Mouse (Mus musculus): ENCODE measurements around the gene Pigq.

Pigq gene

GRCm38 (mm10) chr17:25958771-25959494, 14.2 kb upstream of the Pigq start:
- no peak for DNase-seq (ENCODE audit: low spot score)

- no peak for DNase-seq (ENCODE audit: low spot score)
Observed at GRCm38 (mm10) chr17:25957586-25958051, 12.9 kb upstream of the Pigq start.

GRCm38 (mm10) chr17:25956631-25957030, 11.9 kb upstream of the Pigq start:
- DNase-seq (ENCODE audit: low spot score), result no peak

GRCm38 (mm10) chr17:25956201-25956600, 11.5 kb upstream of the Pigq start:
- DNase-seq (ENCODE audit: low spot score), result no peak

- DNase-seq (ENCODE audit: low spot score), result no peak
Observed at GRCm38 (mm10) chr17:25955736-25956135, 11.0 kb upstream of the Pigq start.

- no peak for DNase-seq (ENCODE audit: low spot score)
Observed at GRCm38 (mm10) chr17:25954671-25955070, 9.9 kb upstream of the Pigq start.

GRCm38 (mm10) chr17:25953161-25953560, 8.4 kb upstream of the Pigq start:
- peak; percentile 59 for DNase-seq (ENCODE audit: low spot score)

GRCm38 (mm10) chr17:25951803-25952623, 7.3 kb upstream of the Pigq start, which contains the start of gene A930017K11Rik:
A930017K11Rik (minus strand) TSS chr17:25952565.
- no peak for DNase-seq (ENCODE audit: low spot score)

- DNase-seq (ENCODE audit: low spot score), result no peak
Observed at GRCm38 (mm10) chr17:25951225-25951802, 6.6 kb upstream of the Pigq start.

GRCm38 (mm10) chr17:25950706-25951105, 6.0 kb upstream of the Pigq start:
- DNase-seq (ENCODE audit: low spot score), result no peak

GRCm38 (mm10) chr17:25949981-25950380, 5.2 kb upstream of the Pigq start:
- no peak for DNase-seq (ENCODE audit: low spot score)

GRCm38 (mm10) chr17:25948051-25948450, 3.3 kb upstream of the Pigq start:
- DNase-seq (ENCODE audit: low spot score), result no peak

GRCm38 (mm10) chr17:25947576-25947975, 2.8 kb upstream of the Pigq start:
- DNase-seq (ENCODE audit: low spot score), result no peak

- DNase-seq (ENCODE audit: low spot score), result no peak
Observed at GRCm38 (mm10) chr17:25946891-25947290, 2.2 kb upstream of the Pigq start.

- no peak for DNase-seq (ENCODE audit: low spot score)
Observed at GRCm38 (mm10) chr17:25946349-25946748, 1.6 kb upstream of the Pigq start.

- no peak for DNase-seq (ENCODE audit: low spot score)
Observed at GRCm38 (mm10) chr17:25945517-25946155, 900 bp upstream of the Pigq start.

- no peak for DNase-seq (ENCODE audit: low spot score)
Observed at GRCm38 (mm10) chr17:25943769-25944168, 967 bp downstream of the Pigq start.

GRCm38 (mm10) chr17:25943221-25943620, 1.5 kb downstream of the Pigq start:
- DNase-seq (ENCODE audit: low spot score), result no peak

GRCm38 (mm10) chr17:25942597-25943151, 2.1 kb downstream of the Pigq start:
- DNase-seq (ENCODE audit: low spot score), result no peak

GRCm38 (mm10) chr17:25941511-25942241, 3.1 kb downstream of the Pigq start:
- DNase-seq (ENCODE audit: low spot score), result peak; percentile 74

GRCm38 (mm10) chr17:25934526-25934925, 10.2 kb downstream of the Pigq start:
- DNase-seq (ENCODE audit: low spot score), result peak; percentile 92

All from adipocyte (in vitro differentiated cells).